Mouse (Mus musculus): ENCODE data around the gene Plac1. TPM values are rescaled to one million over a fixed set of nuclear protein-coding genes. Genes with fewer than 3 reads are reported as not detected.
A peak's percentile ranks its signal among the peaks of the same experiment; 100 is the strongest.

Gene Plac1
- polyA plus RNA-seq, 1 experiment from 2014 or later = 3.6 TPM

MicroRNAs encoded within 50 kb of the gene (microRNA counts, 519-probe panel; counts per million panel counts)
- microRNA mmu-miR-322 (6,323 counts per million, percentile 74 among the panel's probes with 10 or more counts), microRNA mmu-miR-351 (4,145 counts per million, percentile 24 among the panel's probes with 10 or more counts), microRNA mmu-miR-450a-3p (not detected), microRNA mmu-miR-450a-5p (6,653 counts per million, percentile 81 among the panel's probes with 10 or more counts), microRNA mmu-miR-450b-3p (2,708 counts per million, percentile 8 among the panel's probes with 10 or more counts), microRNA mmu-miR-450b-5p (not detected), microRNA mmu-miR-503 (4,380 counts per million, percentile 28 among the panel's probes with 10 or more counts), microRNA mmu-miR-542-3p (not detected), microRNA mmu-miR-542-5p (907 counts per million, percentile 1 among the panel's probes with 10 or more counts)

Small RNAs within 50 kb of the gene (microRNA-seq; reads per million reads assigned to microRNA genes)
- 26,758 reads per million, percentile 98 among the genes with 10 or more reads in this experiment for gene Mir322 (ENCODE audit: borderline number of aligned reads)
- 6,169 reads per million, percentile 90 among the genes with 10 or more reads in this experiment for gene Mir351 (ENCODE audit: borderline number of aligned reads)
- 44.4 reads per million, percentile 40 among the genes with 10 or more reads in this experiment for gene Mir450-1 (ENCODE audit: borderline number of aligned reads)
- 18.7 reads per million, percentile 30 among the genes with 10 or more reads in this experiment for gene Mir450-2 (ENCODE audit: borderline number of aligned reads)
- 387 reads per million, percentile 63 among the genes with 10 or more reads in this experiment for gene Mir450b (ENCODE audit: borderline number of aligned reads)
- 2,267 reads per million, percentile 82 among the genes with 10 or more reads in this experiment for gene Mir503 (ENCODE audit: borderline number of aligned reads)
- gene Mir542 (ENCODE audit: borderline number of aligned reads) = 1,297 reads per million, percentile 76 among the genes with 10 or more reads in this experiment

Other genes starting within 250 kb of the Plac1 start
- 11.1 and 13.5 TPM in 2 replicates for gene Fam122b, start 29.7 kb upstream of the Plac1 start, polyA plus RNA-seq (2014; fragmentation: Nextera tagmentation; extraction: Ambion mirVana)
- not detected in 2 replicates for gene Fam122c, start 33.3 kb upstream of the Plac1 start, polyA plus RNA-seq (2014; fragmentation: Nextera tagmentation; extraction: Ambion mirVana)
- 37.6 and 41.5 TPM in 2 replicates for gene Mospd1, start 130.4 kb upstream of the Plac1 start, polyA plus RNA-seq (2014; fragmentation: Nextera tagmentation; extraction: Ambion mirVana)
- not detected in 2 replicates for gene Etd, start 194.8 kb upstream of the Plac1 start, polyA plus RNA-seq (2014; fragmentation: Nextera tagmentation; extraction: Ambion mirVana)

All from liver, embryonic 11.5 days (tissue).